Mouse (Mus musculus): ENCODE results near the gene Ccdc9b.
A peak's percentile ranks its signal among the peaks of the same experiment; 100 is the strongest.

Ccdc9b gene

DNA sequence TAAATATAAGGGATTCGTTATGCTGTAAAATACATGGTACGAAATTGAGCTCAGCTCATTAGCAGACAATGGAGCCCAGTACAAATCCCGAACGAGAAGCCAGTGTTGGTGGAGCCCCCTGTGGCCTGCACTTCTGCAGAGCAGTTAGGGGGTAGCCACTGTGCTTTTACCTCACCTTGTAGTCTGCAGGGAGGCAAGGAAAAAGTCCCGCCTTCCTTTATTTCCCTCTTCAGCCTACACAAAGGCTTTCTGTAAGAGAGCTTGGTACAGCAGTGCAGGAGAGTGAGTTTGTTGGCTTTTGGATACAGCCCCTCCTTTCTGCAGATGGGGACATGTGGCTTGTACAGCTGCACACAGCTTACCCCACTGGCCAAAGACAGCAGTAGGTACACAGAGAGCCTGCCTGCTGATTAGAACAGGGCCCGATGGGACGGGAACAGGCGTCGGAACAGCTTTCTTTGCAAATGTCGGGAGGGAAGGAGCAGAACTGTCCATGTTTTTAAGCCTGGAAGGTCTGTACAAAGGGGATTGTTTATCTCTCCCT lies 13.0 kb downstream of the Ccdc9b start:
- no peak for DNase-seq (ENCODE audit: low spot score in 2 of 2)

DNA sequence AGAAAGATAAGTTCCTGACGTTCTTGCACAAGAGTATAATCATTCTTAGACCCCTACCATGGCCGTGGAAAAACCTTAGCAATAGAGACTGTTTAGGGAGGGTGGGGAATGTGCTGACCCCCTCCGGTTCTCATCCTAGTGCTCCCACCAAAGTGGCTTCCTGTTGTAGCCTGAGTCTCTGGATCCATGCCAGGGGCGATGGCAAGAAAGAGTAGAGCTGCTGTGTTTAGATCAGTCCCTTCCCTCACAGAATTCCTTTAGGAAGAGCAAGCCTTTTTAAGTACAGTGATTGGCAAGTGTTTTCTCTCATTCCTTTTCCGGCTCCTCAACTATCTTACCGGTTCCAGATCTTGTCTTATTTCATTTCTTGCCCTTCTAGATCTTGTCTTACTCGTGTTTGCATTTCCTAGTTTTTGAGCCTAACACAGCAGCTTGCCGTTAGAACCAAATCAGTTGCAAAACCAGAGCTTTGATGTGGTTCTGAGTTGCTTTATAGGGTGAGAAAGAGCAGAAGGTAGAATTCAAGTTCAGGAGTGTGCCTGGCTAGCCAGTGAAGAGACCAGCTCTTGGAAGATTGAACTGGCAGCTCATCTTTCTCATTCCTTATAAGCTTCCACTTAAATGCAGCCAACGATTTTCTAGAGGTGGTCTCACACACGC lies 15.0 kb downstream of the Ccdc9b start:
- DNase-seq (ENCODE audit: low spot score in 2 of 2): no peak

DNA sequence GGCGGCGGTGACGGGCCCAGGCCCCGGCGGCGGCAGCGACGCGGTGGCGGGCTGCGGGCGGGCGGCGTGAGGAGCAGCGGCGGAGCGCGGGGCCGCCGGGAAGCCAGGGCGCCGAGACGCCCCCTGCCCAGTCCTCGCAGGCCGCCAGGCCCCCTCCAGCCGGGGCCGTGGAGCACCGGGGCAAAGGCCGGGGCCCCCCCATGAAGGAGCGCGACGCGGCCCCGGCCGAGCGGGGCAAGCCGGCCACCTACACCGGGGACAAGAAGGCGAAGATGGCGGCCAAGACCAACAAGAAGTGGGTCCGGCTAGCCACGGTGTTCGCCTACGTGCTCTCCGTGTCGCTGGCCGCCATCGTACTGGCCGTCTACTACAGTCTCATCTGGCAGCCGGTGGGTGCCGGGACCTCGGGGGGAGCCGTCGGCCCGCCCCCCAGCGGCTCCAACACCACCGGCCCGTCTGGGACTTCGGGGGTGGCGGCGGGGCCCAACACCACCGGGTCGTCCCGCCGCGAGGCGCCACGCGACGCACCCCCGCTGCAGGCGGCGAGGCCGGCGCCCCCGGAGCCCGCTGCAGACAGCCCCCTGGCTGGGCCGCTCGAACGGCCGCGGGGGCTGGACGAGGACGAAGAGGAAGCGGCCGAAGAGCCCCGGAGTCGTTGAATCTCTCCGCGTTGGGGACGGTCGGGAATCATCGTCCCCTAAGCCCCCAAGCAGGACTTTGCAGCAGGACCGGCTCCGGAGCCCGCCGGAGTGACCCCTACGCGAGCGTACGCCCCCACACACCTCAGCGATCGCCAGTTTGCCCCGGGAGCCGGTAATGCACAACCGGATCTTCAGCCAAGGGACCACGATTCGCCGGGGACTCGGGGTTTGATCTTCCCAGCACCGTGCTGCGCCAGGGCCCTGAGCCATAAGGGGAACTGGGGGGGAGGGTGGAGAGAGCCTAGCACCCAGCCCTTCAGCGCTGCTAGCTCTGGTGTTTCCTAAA lies 16.3 kb downstream of the Ccdc9b start:
- DNase-seq (ENCODE audit: low spot score in 2 of 2): no peak

DNA sequence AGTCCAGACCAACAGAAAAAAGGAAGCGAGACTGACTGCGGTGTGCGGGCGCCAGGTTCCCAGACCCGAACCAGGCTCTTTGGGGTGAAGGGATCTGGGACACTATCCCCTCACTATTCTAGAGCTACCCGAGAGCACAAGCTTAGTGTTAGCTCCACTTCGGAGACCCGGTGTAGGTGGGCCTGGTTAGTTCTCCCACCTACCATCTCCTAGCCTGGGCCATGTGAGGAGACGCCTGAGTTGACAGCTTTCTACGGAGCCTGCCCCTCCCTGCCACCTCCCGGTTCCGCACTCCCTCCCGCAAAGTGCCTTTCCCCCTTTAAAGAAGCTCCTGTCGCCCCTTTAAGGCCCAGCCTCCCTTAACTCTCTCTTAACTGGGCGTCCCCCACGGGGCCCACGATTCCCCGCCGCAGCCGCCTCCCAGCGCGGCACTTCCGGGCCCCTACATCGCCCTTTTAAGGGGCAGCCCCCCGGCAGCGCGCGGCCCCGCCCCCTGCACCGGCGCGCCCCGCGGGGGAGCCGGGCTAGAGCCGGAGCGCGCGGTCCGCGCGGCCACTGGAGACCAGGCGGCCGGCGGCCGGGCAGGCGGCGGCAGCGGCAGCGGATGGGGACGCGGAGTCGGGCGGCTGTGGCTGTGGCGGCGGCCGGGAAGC lies 17.1 kb downstream of the Ccdc9b start, which contains the start of gene Inafm2:
Gene Inafm2, plus strand, starts transcription at position 527 of the 653 bp plus-strand sequence.
- DNase-seq (ENCODE audit: low spot score in 2 of 2): peak; percentile 84 to 90

DNA sequence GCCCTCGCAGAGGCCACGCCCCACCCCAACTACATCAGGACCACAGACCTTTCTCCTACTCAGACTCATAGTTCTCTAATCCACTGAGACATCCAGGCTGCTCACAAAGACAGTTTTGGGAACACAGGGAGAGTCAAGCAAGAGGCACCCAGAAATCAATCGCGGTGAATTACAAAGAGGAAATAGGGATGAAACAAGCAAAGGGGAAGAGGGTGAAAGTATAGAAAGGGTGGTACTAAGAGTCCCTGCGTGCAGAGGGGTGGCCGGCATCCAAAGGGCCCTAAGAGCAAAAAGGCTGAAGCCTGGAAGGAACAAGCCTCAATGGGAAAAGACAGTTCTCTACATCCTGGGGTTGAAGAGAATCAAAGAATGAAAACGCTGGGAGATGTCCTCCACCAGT lies 17.8 kb downstream of the Ccdc9b start:
- DNase-seq (ENCODE audit: low spot score in 2 of 2): no peak

DNA sequence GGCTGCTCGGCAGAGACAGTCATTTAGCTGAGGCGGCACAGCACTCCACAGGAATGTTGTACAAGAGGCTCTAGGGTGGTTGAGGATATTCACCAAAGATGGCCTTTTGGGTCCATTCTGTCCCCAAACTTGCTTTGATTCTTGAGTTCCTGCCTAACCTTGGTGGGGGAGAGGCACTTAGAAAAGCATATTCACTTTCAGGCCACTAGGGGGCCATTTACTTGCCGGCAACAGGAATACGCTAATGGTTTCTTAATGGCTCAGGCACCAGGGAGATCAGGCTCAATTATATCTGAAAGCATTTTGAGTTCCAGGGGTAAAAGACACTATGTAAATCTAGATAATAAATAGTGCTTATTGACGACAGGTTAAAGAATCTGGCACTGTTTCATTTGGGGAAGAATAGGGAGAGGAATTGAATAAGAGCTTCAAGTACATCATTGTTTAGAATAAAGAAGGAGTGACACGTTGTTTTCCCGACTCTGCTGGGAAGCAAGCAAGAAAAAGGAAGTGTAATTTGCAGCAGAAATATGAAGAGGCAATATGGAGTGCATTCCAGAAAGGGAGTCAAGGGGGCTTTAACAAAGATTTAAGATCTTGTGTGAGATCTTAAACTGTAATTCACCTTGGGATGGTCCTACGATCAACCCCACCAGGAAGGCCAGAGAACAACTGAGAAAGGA lies 19.1 kb downstream of the Ccdc9b start:
- no peak for DNase-seq (ENCODE audit: low spot score in 2 of 2)

DNA sequence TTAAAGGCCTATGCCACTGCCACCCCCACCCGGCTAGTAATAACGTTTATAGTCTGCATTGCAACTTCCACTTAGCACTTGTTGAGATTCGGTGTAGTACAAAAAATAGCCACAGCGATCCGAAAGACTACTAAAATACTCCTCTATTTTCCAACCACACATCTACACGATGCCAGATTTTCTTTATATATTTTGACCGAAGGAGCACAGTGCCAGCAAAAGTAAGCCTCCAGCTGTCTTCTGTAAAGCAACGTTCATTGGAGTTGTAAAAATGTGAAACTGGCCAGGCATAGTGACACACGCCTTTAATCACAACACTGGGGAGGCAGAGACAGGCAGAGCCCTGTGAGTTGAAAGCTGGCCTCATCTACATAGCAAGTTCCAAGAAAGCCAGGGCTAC lies 21.3 kb downstream of the Ccdc9b start:
- DNase-seq (ENCODE audit: low spot score in 2 of 2): no peak

DNA sequence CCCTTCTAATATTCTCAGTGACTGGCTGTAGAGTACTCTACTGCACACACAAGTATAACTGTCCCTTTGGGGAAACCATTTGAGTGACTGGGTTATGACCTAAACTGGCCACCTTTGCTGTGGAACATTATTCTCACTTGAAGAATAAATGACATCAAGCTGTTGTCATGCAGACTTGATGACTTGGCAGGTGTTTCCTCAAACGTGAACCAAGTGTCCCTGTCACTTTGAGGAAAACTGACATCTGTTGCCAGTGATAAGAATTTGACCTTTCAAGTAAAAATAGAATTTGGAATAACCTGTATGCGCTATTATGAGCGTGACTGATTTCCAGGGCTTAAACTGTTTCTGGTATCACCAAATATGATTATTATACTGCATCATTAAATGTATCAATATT lies 22.1 kb downstream of the Ccdc9b start:
- no peak for DNase-seq (ENCODE audit: low spot score in 2 of 2)

DNA sequence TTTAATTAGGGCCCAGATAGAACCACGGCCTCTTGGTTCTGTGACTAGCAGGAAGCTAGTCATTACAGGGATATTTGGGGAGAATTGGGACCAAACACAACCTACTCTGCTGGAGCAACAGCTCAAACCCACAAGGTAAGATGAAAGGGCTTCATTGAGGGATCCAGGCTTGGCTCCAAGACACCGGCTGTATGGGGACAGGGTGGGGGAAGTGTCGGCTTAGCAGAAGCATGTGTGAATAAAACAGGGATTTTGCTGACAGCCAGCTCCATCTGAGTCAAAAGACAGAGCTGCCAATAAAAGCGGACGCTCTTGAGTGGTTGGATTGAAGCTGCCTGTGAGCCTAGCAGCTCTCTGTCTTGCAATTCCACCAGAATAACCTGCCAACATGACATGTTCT lies 29.1 kb downstream of the Ccdc9b start:
- no peak for DNase-seq (ENCODE audit: low spot score in 2 of 2)

DNA sequence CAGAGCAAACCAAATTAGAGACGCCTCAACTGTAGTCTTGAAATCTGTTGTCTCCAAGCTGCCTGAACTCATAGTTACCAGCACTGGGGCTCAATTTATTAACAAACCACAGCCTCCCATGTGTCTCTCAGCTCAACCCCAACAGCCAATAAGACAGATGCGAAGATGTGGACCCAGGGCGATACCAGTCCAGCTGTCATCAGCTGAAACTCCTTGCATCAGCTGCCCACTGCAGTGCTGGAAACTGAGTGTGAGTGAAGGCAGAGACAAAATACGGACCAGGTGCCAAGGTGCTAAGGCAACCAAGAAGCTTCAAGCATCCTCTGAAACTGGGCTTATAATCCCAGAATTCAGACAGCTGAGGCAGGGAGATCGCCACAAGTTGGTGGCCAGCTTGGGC lies 30.5 kb downstream of the Ccdc9b start:
- no peak for DNase-seq (ENCODE audit: low spot score in 2 of 2)

DNA sequence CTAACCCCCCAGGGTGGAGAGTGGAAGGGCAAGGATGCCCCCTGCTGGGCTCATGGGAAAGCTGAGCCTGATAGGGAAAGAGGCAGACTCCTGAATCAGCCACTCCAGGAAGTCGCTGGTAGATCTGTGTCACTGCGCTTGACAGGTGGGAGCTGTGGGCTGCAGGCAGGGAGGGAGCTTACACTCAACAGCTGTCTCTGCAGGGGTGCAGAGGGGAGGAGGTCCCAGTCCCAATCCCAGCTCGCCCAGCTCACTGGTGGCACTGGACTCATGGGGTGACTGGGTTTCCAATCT lies 31.9 kb downstream of the Ccdc9b start:
- DNase-seq (ENCODE audit: low spot score in 2 of 2): peak; percentile 81 to 88

DNA sequence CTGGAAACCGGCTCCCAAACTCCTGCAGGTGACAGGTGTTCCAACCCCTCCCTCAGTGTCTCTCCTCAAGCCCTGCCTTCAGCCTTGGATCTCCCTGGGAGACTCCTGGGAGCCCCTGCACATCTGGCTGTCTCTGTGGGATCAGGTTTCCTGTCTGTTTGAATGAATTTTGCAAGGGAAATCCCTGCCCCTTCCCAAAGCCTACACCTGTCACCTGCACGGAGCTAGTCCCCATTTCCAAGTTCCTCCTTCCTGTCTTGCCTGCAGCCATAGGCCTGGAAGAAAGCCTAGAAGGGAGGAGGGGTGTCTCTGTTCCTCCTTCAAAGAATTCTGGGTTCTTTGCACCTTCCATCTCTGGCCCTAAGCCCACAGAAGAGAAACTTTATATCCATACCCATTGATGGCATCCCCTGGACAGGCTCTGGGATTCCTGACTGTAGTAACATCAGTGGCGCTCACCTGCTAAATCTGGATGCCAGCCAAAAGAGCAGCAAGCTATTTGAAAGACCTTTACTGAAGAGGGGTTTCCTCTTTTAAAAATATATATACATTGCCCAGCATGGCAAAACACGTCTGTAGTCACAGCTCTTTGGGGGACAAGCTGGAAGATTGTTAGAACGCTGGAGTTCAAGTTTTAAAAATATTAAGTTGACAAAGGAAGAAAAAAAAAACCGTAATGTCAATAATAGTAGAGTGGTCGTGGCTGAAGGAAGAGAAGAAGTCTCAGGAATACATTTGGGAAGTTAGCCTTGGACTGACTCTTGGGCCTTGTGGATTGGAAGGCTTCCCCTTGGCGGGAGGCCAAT lies 32.4 kb downstream of the Ccdc9b start:
- DNase-seq (ENCODE audit: low spot score in 2 of 2): no peak

DNA sequence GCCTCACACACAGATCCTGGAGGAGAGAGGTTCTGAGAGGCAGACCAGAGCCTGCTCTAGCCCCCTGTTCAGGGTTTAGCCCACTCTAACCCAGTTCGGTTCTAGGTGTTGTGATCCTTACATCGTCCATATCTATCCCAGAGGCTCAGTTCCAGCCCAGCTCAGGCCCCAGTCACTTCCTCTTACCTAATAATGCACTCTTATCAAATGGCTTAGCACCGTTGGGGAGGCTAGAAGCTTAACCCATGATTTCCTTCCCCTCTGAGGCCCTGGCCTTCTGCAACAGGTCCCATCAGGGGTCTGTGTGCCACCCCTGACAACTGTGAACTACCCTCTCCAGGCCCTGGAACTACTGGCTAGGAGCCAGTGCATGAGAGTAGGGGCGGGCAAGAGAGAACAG lies 33.3 kb downstream of the Ccdc9b start:
- DNase-seq (ENCODE audit: low spot score in 2 of 2): no peak

DNA sequence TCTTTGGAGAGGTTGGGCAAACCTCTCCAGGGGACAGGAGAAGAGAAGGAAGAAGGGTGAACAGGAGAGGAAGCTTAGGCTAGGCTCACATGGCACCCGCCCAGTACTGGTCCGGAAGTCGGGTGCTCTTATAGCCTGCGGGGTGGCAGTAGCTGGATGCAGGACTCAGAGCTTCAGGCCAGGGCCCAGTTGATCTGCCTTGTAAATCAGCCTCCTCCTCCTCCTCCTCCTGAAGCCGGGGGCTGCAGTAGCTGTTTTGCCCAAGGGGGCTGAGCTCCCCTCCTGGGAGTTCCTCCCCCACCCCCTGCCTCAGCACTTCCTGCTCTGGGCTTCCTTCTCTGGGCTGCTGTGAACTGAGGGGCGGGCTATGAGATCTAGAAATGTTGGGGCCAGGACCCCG lies 34.1 kb downstream of the Ccdc9b start, which contains the start of gene Plcb2:
Gene Plcb2, minus strand, starts transcription at position 102 of the 400 bp plus-strand sequence.
- no peak for DNase-seq (ENCODE audit: low spot score in 2 of 2)

DNA sequence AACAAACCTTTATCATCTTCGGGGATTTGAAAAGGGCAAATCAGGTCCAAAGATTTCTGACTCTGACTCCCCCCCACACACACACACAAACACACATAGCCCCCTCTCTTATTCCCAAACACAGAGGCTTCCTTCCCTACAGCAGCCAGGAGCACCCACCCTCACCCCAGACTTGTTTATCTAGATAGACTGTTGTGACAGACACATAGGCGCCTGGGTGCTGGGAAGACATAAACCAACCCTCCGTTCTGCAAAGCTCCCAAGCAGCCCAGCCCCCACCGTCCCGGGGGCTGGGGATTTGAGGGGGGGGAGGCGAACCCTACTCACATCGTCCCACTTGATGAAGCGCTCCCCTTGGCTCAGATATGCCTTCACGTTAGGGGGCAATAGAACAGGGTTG lies 34.5 kb downstream of the Ccdc9b start:
- DNase-seq (ENCODE audit: low spot score in 2 of 2): no peak

DNA sequence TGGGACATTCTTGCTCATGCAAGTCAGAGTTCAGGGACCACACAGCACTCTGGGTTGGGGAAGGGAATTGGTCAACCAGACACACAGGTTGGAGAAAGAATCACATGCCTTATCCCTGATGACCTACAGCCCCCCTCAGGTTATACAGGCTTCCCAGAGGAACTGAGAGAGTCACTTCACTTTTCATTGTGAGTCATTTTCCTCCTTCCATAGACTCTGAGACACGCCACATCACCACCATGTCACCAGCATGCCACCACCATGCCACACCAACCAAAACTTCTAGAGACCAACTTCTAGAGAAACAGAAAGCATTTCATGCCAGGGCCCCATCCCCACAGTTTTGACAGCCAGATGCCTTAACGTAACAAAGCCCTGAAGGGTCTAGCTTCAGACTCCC lies 35.6 kb downstream of the Ccdc9b start:
- DNase-seq (ENCODE audit: low spot score in 2 of 2): no peak

DNA sequence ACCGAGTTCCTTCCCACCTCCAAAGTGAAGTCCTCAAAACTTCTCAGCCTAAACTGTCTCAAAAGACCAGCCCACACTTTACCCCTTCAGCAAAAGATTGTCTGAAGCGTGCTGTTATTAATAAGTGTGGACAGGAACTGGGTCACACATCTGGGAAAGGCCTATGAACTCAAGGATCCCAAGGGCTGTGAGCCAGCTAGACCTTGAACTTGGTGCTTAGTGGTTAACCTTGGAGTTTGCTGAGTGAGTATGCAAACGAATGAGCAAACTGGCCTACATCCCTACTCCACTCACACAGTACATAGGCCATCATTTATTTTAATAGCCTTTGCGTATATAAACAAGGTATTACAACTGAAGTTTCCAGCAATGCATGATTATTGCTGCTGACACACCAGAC lies 37.0 kb downstream of the Ccdc9b start:
- no peak for DNase-seq (ENCODE audit: low spot score in 2 of 2)

DNA sequence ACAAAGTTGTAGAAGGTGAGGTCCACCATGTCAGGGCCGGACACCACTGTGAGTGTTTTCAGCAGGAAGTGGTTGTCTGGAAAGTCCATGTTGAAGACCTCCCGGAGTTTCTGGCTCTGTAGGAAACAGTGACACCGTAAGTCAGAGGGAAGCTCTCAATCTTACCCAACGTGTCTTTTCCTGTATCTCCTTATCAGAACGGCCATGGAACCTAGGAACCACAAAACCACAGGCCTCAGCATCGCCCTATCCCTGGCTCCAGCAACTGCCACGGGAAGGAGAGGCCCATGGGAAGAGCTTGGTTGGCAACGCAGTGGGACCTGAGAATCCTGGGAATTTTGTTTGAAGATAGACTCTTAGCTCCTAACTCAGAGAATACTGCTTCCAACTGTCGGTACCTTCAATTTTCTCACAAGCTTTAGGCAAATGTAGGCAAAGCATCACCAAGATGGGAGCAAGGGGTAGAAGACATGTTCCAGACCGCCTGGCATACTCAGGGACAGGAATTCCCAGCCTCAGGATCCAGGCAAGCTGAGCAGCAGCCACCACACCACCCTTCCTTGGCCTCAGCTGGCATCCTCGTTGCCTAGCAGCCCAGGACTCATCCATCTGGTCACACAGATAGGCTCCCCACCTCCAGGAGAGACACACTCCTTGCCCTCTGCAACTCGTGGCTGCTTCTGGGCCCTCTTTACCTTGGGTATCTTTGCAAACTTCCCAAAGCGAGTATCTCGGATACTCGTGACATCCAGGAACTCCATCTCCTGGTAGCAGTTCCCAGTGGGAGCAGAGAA lies 38.6 kb downstream of the Ccdc9b start:
- DNase-seq (ENCODE audit: low spot score in 2 of 2): no peak

DNA sequence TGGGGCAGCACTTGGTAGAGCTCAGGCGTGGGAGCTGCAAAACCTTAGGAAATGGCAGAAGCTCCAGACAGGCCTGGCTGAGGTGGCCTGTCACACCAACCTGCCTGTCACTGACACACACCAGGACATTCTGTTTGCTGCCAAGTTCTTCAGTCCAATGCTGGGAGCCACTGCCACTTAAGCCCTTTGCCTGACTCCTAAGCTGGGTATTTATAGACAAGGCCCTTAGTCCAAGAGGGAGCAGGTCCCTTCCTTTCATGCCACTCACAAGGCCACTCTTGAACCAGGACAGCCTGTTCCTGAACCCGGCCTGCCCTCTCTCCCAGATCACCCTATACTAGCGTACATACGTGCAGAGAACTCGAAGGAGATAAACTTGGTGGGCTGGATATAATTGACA lies 45.8 kb downstream of the Ccdc9b start:
- DNase-seq (ENCODE audit: low spot score in 2 of 2): no peak

DNA sequence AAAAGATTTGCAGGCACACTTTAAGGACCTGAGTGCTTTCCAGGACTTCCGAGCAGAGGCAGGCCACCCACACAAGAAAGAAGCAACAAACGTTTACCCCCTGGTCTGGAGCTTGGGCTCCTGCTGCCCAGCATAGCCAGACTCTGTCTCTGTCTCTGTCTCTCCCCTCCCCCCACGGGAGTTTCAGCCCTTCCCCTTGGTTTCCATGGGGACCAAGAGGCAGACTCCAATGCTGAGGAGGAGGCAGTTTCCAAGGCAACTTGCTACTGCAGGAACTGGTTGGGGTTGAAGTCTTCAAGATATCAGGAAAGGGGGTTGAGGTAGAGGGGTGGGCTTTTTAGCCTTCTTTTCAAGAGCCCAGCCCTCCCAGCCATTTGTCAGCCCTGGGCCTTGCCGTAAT lies 48.2 kb downstream of the Ccdc9b start:
- DNase-seq (ENCODE audit: low spot score in 2 of 2): peak; percentile 73 to 85
